Mouse (Mus musculus) spleen, postnatal 14 days (tissue): Measurements from ENCODE around the gene Ppp1r14d.
A peak's percentile ranks its signal among the peaks of the same experiment; 100 is the strongest.

Experiments used
- DNase-seq, 2 experiments: peaks; one replicate each; pipeline ENCODE4 v3.0.0; 2021 to 2022; ENCODE audit warnings: low spot score in 2 of 2

Gene Ppp1r14d

GRCm38 (mm10) chr2:119229775-119230704 lies at the start of gene Ppp1r14d:
Gene Ppp1r14d (minus strand): TSS chr2:119229906.
- no peak for DNase-seq

- no peak for DNase-seq
Observed at GRCm38 (mm10) chr2:119277810-119278209, 48.1 kb upstream of the Ppp1r14d start.

GRCm38 (mm10) chr2:119276926-119277325 lies 47.2 kb upstream of the Ppp1r14d start:
- no peak for DNase-seq

GRCm38 (mm10) chr2:119274126-119274525 lies 44.4 kb upstream of the Ppp1r14d start:
- DNase-seq, result no peak

- peak; percentile 40 to 53 for DNase-seq
Observed at GRCm38 (mm10) chr2:119270643-119271331, 41.1 kb upstream of the Ppp1r14d start, which contains the start of gene Rhov. Gene Rhov (minus strand): TSS chr2:119271272.

GRCm38 (mm10) chr2:119270286-119270642 lies 40.6 kb upstream of the Ppp1r14d start:
- no peak for DNase-seq

GRCm38 (mm10) chr2:119263813-119264212 lies 34.1 kb upstream of the Ppp1r14d start:
- DNase-seq, result no peak

- no peak for DNase-seq
Observed at GRCm38 (mm10) chr2:119262978-119263377, 33.3 kb upstream of the Ppp1r14d start.

GRCm38 (mm10) chr2:119261326-119261725 lies 31.6 kb upstream of the Ppp1r14d start:
- no peak for DNase-seq

- no peak for DNase-seq
Observed at GRCm38 (mm10) chr2:119260518-119260917, 30.8 kb upstream of the Ppp1r14d start.

GRCm38 (mm10) chr2:119254976-119255375 lies 25.3 kb upstream of the Ppp1r14d start:
- no peak for DNase-seq

- DNase-seq, result peak; percentile 66 to 79
Observed at GRCm38 (mm10) chr2:119250826-119251478, 21.2 kb upstream of the Ppp1r14d start.

- no peak for DNase-seq
Observed at GRCm38 (mm10) chr2:119250377-119250776, 20.7 kb upstream of the Ppp1r14d start.

- DNase-seq, result no peak
Observed at GRCm38 (mm10) chr2:119249592-119250061, 19.9 kb upstream of the Ppp1r14d start.

- DNase-seq, result no peak
Observed at GRCm38 (mm10) chr2:119247904-119248303, 18.2 kb upstream of the Ppp1r14d start.

- DNase-seq, result no peak
Observed at GRCm38 (mm10) chr2:119245246-119245645, 15.5 kb upstream of the Ppp1r14d start.

- DNase-seq, result no peak
Observed at GRCm38 (mm10) chr2:119242548-119242947, 12.8 kb upstream of the Ppp1r14d start.

GRCm38 (mm10) chr2:119240819-119241186 lies 11.1 kb upstream of the Ppp1r14d start:
- no peak for DNase-seq

- DNase-seq, result no peak
Observed at GRCm38 (mm10) chr2:119240075-119240818, 10.5 kb upstream of the Ppp1r14d start.

GRCm38 (mm10) chr2:119238671-119239070 lies 9.0 kb upstream of the Ppp1r14d start:
- no peak for DNase-seq

- DNase-seq, result no peak
Observed at GRCm38 (mm10) chr2:119237871-119238220, 8.1 kb upstream of the Ppp1r14d start.
